Mouse (Mus musculus) olfactory bulb, adult 2 months (tissue): ENCODE measurements around the gene Pde3b.

Experiments used
- CTCF ChIP-seq: fragments of 200-500 bp; IDR thresholded peaks from 2 replicates; pipeline ENCODE4 v1.5.1; 2012; ENCODE audit warnings: low read depth, mild to moderate bottlenecking, low read length, moderate library complexity; ENCODE audit not compliant: insufficient read depth
- POLR2A ChIP-seq: fragments of 200-500 bp; IDR thresholded peaks from 2 replicates; pipeline ENCODE4 v1.6.1; 2012; ENCODE audit warnings: mild to moderate bottlenecking, low read depth, low read length, moderate library complexity; ENCODE audit not compliant: insufficient read depth

GRCm38 (mm10) chr7:114582441-114582840 is 167.4 kb downstream of the Pde3b start:
- no peak for TF ChIP-seq CTCF
- no peak for TF ChIP-seq POLR2A
